Mouse (Mus musculus): ENCODE measurements around the gene Megf9.

DNA sequence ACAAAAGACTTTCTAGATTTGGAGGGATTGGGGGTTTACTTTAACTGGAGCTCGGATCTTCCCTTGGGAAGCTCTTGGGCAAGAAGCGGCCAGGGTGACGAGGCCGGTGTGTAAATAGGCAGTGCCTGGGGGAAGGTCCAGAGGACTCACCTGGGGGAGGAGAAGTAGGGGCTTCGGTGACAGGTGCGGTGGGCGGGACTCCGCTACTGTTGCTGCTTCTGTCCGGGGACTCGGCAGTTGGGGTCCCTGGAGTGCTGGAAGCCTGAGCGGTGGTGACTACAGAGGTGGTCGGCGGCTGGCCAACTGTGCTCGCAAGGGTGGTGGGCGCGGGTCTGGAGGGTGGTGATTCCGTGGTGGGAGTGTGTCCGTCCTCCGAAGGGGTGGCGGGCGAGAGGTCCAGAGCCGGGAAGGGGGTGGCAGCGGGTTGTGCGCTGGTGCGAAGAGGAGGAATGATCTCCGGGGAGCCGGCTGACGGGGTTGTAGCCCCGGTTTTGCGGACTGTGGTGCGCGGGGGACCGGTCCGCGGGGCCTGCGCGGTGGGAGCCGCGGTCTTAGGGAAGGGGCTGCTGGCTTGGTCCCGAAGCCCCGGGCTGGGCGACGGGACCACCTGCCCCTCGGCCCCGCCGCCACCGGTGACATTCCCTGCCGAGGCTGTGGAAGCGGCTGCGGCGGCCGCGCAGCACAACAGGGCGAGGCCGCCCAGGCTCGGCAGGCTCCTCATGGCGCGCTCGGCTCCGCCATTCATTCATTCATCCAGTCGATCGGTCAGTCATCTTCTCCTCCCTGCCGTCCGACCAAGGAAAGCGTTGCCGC is 511 bp downstream of the Megf9 start:
- TF ChIP-seq CTCF (IDR thresholded peaks at IDR 0.05; ENCODE audit: borderline replicate concordance, insufficient read depth, low read depth, low read length) (no peak), POLR2A (IDR thresholded peaks at IDR 0.05; ENCODE audit: borderline replicate concordance, insufficient read depth, low read length) (no peak)
